Mouse (Mus musculus) left cerebral cortex, adult 9 months (tissue): ENCODE results near the gene 1700030J22Rik.

Experiments
- DNase-seq, 2 experiments: peaks; one replicate each; pipeline ENCODE4 v3.0.0; 2022; ENCODE audit warnings: low spot score in 2 of 2

The 1700030J22Rik gene

DNA sequence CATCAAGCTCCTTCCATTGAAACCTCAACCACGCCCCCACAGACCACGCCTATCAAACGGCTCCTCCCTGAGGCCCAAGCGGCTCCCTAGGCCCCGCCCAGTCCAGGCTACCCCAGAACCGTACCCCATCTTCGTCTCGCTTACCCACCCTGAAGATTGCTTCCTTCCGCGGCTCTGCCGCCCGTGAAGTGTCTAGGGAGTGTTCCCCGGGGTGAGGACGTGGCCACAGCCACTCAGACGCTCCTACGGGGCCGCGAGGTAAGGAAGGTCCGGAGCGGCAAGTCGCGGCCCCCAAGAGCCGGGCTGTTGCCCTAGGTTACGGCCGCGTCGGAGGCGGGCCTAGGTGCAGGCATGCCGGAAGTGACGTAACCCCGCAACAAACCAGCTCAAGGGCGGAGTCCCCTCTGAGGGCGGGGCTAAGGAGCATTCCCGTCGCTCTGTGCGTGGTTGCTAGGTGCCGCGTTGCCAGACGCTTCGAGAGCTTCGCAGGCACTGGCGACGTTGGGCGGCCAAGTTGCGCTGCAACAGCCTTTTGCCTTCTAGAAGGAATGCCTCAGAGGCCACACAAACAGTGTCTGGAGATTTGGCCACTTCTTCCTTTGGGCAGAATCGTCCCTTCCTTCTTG, at the start of gene 1700030J22Rik:
Gene 1700030J22Rik (minus strand): TSS at position 329 of the 626 bp plus-strand sequence.
- peak; percentile 95 to 98 for DNase-seq

DNA sequence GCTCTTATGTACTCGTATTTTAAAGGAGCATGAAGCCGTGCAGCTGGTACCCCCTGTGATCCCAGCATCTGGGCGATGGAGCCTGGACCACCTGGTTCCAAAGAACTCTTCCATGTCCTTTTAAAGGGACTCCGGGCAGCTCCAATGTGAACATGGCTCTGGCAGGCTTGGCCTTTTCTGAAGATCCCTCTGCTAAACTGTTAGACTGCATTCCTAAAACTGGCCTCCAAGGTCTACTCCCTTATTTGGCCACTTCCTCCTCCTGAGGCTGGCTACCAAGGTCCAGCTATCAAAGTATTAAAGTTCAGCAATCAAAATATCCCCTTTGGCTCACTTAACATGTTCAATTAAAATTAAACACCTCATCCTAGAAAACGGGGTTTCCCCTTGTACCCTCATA, 48.8 kb upstream of the 1700030J22Rik start:
- no peak for DNase-seq

- DNase-seq, result no peak
These were observed 43.7 kb upstream of the 1700030J22Rik start for GRCm38 (mm10) chr8:117022297-117022993.

GRCm38 (mm10) chr8:117019323-117020275, 40.8 kb upstream of the 1700030J22Rik start:
- DNase-seq, result peak in 1 of 2 experiments; percentile 66

- no peak for DNase-seq
These were observed 39.1 kb upstream of the 1700030J22Rik start for GRCm38 (mm10) chr8:117017896-117018295.

DNA sequence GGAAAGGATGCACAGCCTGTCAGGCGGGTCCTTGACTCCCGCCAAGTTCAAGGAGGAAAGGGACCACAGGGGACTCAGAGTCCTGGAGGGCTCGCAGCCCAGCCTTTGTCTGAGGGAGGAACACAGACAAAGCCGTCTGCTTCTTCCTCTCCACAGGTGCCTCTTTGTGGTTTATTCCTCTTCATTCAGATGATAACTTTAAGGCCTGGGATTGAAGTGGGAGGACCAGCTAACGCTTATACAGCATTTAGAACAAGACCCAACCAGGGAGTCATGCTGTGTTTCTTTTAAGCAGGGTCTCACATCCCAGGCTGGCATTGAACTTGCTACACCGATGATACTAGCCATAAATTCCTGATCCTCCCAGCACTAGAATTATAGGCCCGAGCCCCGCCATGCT, 38.2 kb upstream of the 1700030J22Rik start:
- no peak for DNase-seq

GRCm38 (mm10) chr8:117015670-117016069, 36.9 kb upstream of the 1700030J22Rik start:
- DNase-seq, result no peak

DNA sequence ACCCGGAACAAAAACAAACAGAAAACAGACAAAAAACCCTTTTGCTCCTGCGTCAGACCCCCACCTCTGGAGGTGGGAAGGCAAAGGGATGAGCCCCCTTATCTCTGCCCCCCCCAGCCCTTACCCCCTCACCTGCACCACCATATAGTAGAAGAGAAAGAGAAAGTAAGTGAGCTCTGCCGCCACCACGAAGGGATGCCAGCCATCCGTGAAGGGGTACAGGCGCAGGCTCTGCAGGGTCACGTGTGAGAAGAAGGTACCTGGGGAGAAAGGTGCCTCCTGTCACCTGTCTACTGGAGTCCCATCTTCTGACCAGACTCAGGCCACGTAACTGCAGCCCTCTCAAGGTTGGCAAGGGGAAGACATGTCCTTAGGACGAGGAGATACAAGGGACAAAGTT, 32.6 kb upstream of the 1700030J22Rik start:
- DNase-seq, result no peak

- DNase-seq, result no peak
These were observed 15.4 kb upstream of the 1700030J22Rik start for GRCm38 (mm10) chr8:116994016-116994716.

DNA sequence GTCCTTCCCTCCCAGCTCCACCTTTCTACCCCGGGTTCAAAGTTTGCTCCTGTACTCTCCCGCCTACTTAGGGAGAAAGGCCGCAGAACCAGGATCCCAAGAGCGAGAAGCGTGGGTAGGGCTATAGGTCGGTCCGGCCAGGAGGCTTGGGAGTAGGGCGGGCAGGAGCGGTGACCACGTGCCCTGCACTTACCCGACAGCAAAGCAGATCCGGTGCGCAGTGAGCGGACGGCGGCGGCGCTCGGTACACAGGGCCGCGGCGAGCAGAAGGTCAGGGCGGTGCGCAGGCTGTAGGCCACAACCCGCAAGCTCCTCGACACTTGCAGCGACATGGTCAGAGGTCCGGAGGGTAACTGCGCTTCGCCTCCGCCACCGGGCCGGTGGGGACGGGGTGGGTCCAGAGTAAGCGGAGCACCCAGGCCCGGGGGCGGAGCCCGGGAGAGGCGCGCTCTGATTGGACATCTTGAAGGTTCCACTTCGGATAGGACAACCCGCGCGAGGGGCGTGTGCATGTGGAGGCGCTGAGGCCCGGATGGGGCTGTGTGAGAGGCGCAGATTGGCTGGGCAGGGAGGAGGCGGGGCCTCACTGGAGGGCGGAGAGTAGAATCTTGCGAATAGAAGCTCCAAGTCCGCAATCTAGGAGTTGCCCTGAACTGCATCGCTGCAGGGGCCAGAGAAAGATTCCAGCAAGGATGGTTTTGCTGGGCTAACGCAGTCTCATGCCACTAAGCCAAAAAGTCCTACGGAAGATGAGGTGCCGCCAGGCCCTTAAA, 14.5 kb upstream of the 1700030J22Rik start, which contains the start of gene Gcsh:
Gene Gcsh (minus strand): TSS at position 443 of the 773 bp plus-strand sequence.
- peak; percentile 93 to 98 for DNase-seq

GRCm38 (mm10) chr8:116992176-116992971, 13.6 kb upstream of the 1700030J22Rik start:
- DNase-seq, result no peak

DNA sequence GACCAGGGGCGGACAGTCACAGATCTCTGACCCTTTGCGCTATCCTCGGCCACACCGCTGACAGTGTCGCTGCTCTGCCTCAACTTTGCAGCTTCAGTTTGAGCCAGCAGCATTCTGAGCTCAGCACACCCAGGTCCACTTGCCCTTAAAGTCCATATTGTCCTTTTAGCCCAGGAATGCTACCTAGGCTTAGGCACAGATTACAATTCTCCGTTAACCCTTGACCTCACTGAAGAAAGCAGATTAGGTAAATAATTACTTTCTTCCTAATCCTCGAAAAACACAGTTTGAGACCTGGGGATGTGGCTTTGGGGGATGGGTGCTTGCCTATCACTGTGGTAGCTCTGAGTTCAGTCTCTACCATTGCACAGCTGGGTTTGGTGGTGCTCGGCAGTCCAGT, 12.5 kb upstream of the 1700030J22Rik start:
- no peak for DNase-seq

DNA sequence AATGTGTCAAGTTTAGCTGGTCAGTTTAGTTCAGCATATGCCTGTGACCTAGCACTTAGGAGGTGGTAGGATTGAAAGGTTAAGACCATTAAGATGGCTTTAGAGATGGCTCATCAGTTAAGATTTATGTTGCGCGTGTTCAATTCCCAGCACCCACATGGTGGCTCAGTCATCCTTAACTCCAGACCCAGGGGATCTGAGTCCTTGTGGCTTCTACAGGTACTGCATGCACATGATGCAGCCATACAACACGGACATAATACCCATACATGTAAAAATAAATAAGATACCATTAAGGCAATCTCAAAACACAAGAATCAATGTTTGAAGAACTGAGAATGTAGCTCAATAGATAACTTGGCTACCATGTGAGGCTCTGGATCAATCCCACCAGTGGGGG, 11.1 kb upstream of the 1700030J22Rik start:
- DNase-seq, result no peak

DNA sequence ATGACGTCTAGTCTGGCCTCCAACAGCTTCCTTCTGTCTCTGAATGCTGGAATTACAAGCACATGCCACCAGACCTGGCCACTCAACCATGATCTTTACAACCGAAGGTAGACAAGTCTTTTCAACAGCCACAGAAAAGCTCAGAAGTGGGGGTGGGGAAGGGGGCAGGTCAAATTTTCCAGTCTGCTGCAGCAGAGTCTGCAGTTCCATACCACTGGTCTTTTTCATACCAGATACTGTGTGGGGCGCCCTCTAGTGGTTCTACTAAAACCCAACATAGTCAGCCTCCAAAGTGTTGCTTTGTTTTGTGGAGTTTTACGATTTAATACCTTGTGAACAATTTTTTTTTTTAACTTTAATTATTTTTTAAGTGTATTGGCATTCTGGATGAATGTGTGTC, 1.4 kb upstream of the 1700030J22Rik start:
- peak in 1 of 2 experiments; percentile 64 for DNase-seq

- DNase-seq, result no peak
These were observed 707 bp downstream of the 1700030J22Rik start for GRCm38 (mm10) chr8:116978052-116978451.

DNA sequence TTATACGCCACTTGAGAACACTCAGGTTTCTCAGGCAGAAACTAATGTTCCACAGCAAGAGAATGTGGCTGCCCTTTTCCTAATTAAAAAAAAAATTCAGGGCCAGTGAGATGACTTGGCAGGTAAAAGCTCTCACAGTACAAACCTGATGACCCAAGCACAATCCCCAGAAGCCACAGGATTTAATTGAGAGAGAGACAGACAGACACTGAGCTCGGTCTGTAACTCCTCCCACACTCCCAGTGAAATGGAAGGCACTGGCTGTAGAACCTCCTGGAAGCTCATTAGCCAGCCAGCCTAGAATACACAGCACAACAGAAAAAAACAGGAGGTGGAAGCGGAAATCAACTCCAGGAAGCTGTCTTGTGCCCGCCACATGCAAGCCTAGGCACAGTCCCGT, 3.2 kb downstream of the 1700030J22Rik start:
- no peak for DNase-seq

DNA sequence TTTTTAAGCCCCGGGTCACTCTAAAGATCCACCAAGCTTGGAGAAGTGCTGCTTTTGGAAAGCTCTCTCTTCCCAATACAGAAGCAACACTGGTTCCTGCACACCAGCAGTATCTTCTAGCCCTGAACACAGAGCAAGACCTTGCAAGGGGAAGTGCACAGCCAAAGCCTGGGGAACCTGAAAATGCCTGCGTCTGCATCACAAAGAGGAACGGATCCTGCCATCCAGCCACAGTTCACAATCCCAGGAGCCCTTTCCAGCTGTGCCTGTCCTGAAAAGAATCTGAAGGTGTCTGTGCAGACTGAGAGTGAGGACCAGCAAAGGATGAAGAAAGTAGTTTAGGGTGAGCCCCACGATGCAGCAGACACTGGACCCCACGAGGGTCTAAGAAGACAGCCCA, 3.7 kb downstream of the 1700030J22Rik start:
- no peak for DNase-seq

GRCm38 (mm10) chr8:116969531-116969930, 9.2 kb downstream of the 1700030J22Rik start:
- DNase-seq, result no peak

DNA sequence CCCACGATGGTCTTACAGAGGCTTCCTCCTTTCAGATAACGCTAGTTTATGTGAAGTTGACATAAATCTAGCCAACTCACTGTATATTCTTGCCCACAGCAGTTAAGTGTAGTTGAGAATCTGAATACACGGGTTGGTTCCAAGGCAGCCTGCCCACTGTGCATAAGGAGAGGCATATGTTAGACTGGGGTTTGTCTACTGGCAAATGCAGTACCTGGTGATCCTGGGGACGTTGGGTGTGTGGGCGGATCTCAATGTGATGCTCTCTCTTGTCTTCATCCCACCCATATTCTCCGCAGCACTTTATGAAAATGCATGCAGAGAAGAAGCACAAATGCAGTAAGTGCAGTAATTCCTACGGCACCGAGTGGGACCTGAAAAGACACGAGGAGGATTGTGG, 24.3 kb downstream of the 1700030J22Rik start:
- DNase-seq, result peak; percentile 71 to 94

DNA sequence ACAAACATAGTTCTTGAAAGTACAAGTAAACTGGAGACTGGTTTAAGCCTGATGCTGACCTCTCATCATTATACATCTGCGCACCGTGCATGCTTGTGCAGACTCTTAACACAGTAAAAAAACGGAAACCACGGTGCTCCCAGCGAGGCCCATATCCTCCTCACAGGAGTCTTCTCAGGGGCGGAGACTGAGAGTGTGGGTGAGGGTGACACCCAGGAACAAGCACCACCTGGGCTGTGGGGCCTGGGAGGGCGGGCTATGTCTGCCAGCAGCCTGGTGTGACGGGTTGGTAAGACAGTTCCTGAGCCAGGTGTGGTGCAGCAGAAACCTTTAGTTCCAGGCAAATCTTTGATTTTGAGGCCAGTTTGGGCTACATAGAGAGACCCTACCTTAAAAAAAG, 26.3 kb downstream of the 1700030J22Rik start:
- DNase-seq, result no peak
